Mouse (Mus musculus) bone marrow macrophage, adult 2 months (primary cell): ENCODE data around the gene Fgfr2.

Source experiments
- CTCF ChIP-seq: IDR thresholded peaks from 2 replicates; pipeline ENCODE4 v1.5.1; 2012; ENCODE audit warnings: low read depth, mild to moderate bottlenecking, low read length, moderate library complexity
- POLR2A ChIP-seq: IDR thresholded peaks from 2 replicates; pipeline ENCODE4 v1.6.1; 2012; ENCODE audit warnings: mild to moderate bottlenecking, low read depth, low read length, borderline replicate concordance

- TF ChIP-seq CTCF (no peak), POLR2A (no peak)
Measured at GRCm38 (mm10) chr7:132393582-132394175, 729.5 kb downstream of the Fgfr2 start.
